Comparison of ENCODE assay signal across 8 mouse cellular contexts in the genomic region with DNA sequence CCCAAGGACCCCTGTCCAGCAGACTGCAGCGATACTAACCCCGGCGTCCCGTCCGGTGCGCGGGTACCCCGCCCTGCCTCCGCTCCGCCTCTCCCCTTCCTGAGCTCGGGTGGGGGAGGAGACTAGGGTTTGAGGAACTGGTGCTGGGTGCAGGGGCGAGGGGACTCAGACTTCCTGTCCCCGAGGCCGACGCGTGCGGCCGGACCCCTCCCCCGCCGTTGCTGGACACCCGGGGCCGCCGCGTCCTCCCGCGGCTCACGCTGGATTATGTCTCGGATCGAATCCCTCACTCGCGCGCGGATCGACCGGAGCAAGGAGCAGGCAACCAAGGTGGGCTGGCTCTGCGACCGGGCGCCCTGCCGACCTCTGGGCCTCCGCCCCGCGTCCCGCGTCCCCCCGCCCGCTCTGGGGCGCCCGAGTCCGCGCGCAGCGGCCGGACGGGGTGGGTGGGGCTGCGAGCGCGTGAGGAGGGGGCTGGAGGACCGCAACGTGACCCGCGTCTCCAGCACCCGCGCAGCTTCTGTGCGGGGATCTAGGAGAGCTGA. TPM values are rescaled to one million over a fixed set of nuclear protein-coding genes. Genes with fewer than 3 reads are reported as not detected.
A peak's percentile ranks its signal among the peaks of the same experiment; 100 is the strongest.
DNase-seq lines count a peak whose midpoint lies in the region; ATAC-seq and TF ChIP-seq lines count a peak whose summit lies in the region.

No protein-coding gene starts in this region.

- WGBS in intestine, embryonic 14.5 days = under 1% methylated on average over 54 of the region's 64 CpGs
- under 1% methylated on average over 60 of the region's 64 CpGs for WGBS in liver, embryonic 16.5 days (ENCODE audit: insufficient replicate concordance)
- WGBS in neural tube, embryonic 13.5 days = 1% methylated on average over 47 of the region's 64 CpGs

- peaks cover 11% of the 10 kb centered on the region; the same call in 1 of the 2 replicates for H3K36me3 ChIP-seq in intestine, embryonic 14.5 days (ENCODE audit: control insufficient read depth, insufficient read depth, low read length)
- H3K36me3 ChIP-seq in liver, embryonic 16.5 days (ENCODE audit: control insufficient read depth, insufficient read depth) = no peaks in the 10 kb centered on the region
- H3K36me3 ChIP-seq in neural tube, embryonic 13.5 days = peaks cover 6% of the 10 kb centered on the region

- POLR2A ChIA-PET in Patski (lab: Charles Lee) = interaction anchor here (1.2 to 6.0 kb wide), 7 partner anchors 10 to 59 kb away, joined by 3 to 64 read pairs (median 19); no protein-coding TSS in a partner anchor

- DNase-seq in 416B (ENCODE audit: low read depth) (peak; percentile 89), Patski (ENCODE audit: low read depth, low spot score) (no peak)
- peak; percentile 67 to 71 for DNase-seq in gastrocnemius, postnatal 36 days
- no peak for DNase-seq in intestine, embryonic 14.5 days (ENCODE audit: low spot score)
- DNase-seq in thymus, postnatal 25 days = peak; percentile 83

- peak overlapping the region; percentile 98 for H3K4me3 ChIP-seq in intestine, embryonic 14.5 days (ENCODE audit: low read depth, low read length)
- peak overlapping the region; percentile 77 for H3K4me3 ChIP-seq in liver, embryonic 16.5 days (ENCODE audit: low read depth, low read length)
- H3K4me3 ChIP-seq in neural tube, embryonic 13.5 days = peak overlapping the region; percentile 89

- peak; percentile 13 for ATAC-seq in Patski
- peak; percentile 55 for ATAC-seq in common myeloid progenitor, adult 5-6 weeks (replicated peaks; ENCODE audit: low read depth, poor library complexity, severe bottlenecking)
- peak; percentile 87 for ATAC-seq in intestine, embryonic 14.5 days (replicated peaks; ENCODE audit: low FRiP score, low TSS enrichment, low read depth)
- peak; percentile 72 for ATAC-seq in liver, embryonic 16.5 days (ENCODE audit: low read depth)
- ATAC-seq in neural tube, embryonic 13.5 days (ENCODE audit: low read depth) = peak; percentile 49

- intact Hi-C loops in gastrocnemius, postnatal 36 days (cut with DNase I) = no loop called here

- peaks cover 21% of the 10 kb centered on the region for H3K4me1 ChIP-seq in intestine, embryonic 14.5 days (replicated peaks; ENCODE audit: control insufficient read depth, insufficient read depth, low read length)
- H3K4me1 ChIP-seq in liver, embryonic 16.5 days (ENCODE audit: control insufficient read depth, low read depth, low read length) = peaks cover 57% of the 10 kb centered on the region
- H3K4me1 ChIP-seq in neural tube, embryonic 13.5 days (replicated peaks) = peaks cover 49% of the 10 kb centered on the region

- H3K9ac ChIP-seq in intestine, embryonic 14.5 days (ENCODE audit: low read length) = peak overlapping the region; percentile 98
- peak overlapping the region; percentile 79 for H3K9ac ChIP-seq in liver, embryonic 16.5 days (ENCODE audit: low read depth, low read length)
- H3K9ac ChIP-seq in neural tube, embryonic 13.5 days = peak overlapping the region; percentile 98

- H3K27me3 ChIP-seq in Patski = no peaks in the 10 kb centered on the region
- no peaks in the 10 kb centered on the region for H3K27me3 ChIP-seq in intestine, embryonic 14.5 days (replicated peaks; ENCODE audit: control insufficient read depth, insufficient read depth, low read length)
- H3K27me3 ChIP-seq in liver, embryonic 16.5 days (ENCODE audit: control insufficient read depth, insufficient read depth, low read depth, low read length) = no peaks in the 10 kb centered on the region
- no peaks in the 10 kb centered on the region for H3K27me3 ChIP-seq in neural tube, embryonic 13.5 days

- CTCF ChIA-PET in Patski (lab: Charles Lee) = interaction anchor here (1.6 to 6.9 kb wide), 5 partner anchors 11 to 18 kb away, joined by 3 to 48 read pairs (median 9); no protein-coding TSS in a partner anchor

- in situ Hi-C loops in Patski (cut with MboI; ENCODE audit: low pct_unique_long_range_greater_than_20kb) = no loop called here

- H3K27ac ChIP-seq in intestine, embryonic 14.5 days (ENCODE audit: low read depth) = peak overlapping the region; percentile 98
- H3K27ac ChIP-seq in liver, embryonic 16.5 days (ENCODE audit: low read length) = peak overlapping the region; percentile 75
- peak overlapping the region; percentile 97 for H3K27ac ChIP-seq in neural tube, embryonic 13.5 days (replicated peaks)

- peak overlapping the region; percentile 97 for H3K4me2 ChIP-seq in intestine, embryonic 14.5 days (ENCODE audit: low read length)
- peak overlapping the region; percentile 97 for H3K4me2 ChIP-seq in liver, embryonic 16.5 days (ENCODE audit: low read depth, low read length)
- peak overlapping the region; percentile 90 for H3K4me2 ChIP-seq in neural tube, embryonic 13.5 days

- no peak for TF ChIP-seq CTCF in Patski (IDR thresholded peaks at IDR 0.05)

- H3K9me3 ChIP-seq in intestine, embryonic 14.5 days (ENCODE audit: control insufficient read depth, low read length) = no peaks in the 10 kb centered on the region
- no peaks in the 10 kb centered on the region for H3K9me3 ChIP-seq in liver, embryonic 16.5 days (replicated peaks; ENCODE audit: control insufficient read depth, low read length)
- no peaks in the 10 kb centered on the region for H3K9me3 ChIP-seq in neural tube, embryonic 13.5 days

RNA-seq across cellular contexts. Expression of a gene that starts 15.3 kb away (rescaled TPM):
- 175 TPM for polyA plus RNA-seq in Patski (2021)
- total RNA-seq in common myeloid progenitor, adult 5-6 weeks (2017) = 92.2 and 93.1 TPM in 2 replicates
- total RNA-seq in gastrocnemius, postnatal 36 days (2021) = 10 to 100 TPM; 18.5 to 29.3 TPM
- 87.0 and 98.4 TPM in 2 replicates for polyA plus RNA-seq in intestine, embryonic 14.5 days (2014; fragmentation: Nextera tagmentation; extraction: Ambion mirVana)
- 16.4 and 20.0 TPM in 2 replicates for polyA plus RNA-seq in liver, embryonic 16.5 days (2015; fragmentation: Nextera tagmentation; extraction: Ambion mirVana)
- polyA plus RNA-seq in neural tube, embryonic 13.5 days (2015; fragmentation: Nextera tagmentation; extraction: Ambion mirVana) = 146 and 157 TPM in 2 replicates

RNA-seq across cellular contexts. Expression of a gene that starts 31.9 kb away (rescaled TPM):
- polyA plus RNA-seq in Patski (2021) = not detected
- total RNA-seq in common myeloid progenitor, adult 5-6 weeks (2017) = not detected in 2 replicates
- not detected for total RNA-seq in gastrocnemius, postnatal 36 days (2021)
- polyA plus RNA-seq in intestine, embryonic 14.5 days (2014; fragmentation: Nextera tagmentation; extraction: Ambion mirVana) = not detected in 2 replicates
- polyA plus RNA-seq in liver, embryonic 16.5 days (2015; fragmentation: Nextera tagmentation; extraction: Ambion mirVana) = not detected in 2 replicates
- not detected in 2 replicates for polyA plus RNA-seq in neural tube, embryonic 13.5 days (2015; fragmentation: Nextera tagmentation; extraction: Ambion mirVana)

RNA-seq across cellular contexts. Expression of a gene that starts 45.4 kb away (rescaled TPM):
- polyA plus RNA-seq in Patski (2021) = 410 TPM
- total RNA-seq in common myeloid progenitor, adult 5-6 weeks (2017) = 144 and 157 TPM in 2 replicates
- 10 to 100 TPM; 46.3 to 51.4 TPM for total RNA-seq in gastrocnemius, postnatal 36 days (2021)
- polyA plus RNA-seq in intestine, embryonic 14.5 days (2014; fragmentation: Nextera tagmentation; extraction: Ambion mirVana) = 290 and 316 TPM in 2 replicates
- 171 and 190 TPM in 2 replicates for polyA plus RNA-seq in liver, embryonic 16.5 days (2015; fragmentation: Nextera tagmentation; extraction: Ambion mirVana)
- 157 and 164 TPM in 2 replicates for polyA plus RNA-seq in neural tube, embryonic 13.5 days (2015; fragmentation: Nextera tagmentation; extraction: Ambion mirVana)

Comparison
In these comparisons a context has a peak if more than half of its experiments do, and no peak if none do; other contexts are left out.
1. DNase-seq: peak in 416B (single experiment), gastrocnemius, postnatal 36 days (2 of 2) and thymus, postnatal 25 days (single experiment); none in Patski (single experiment) and intestine, embryonic 14.5 days (single experiment).
2. ATAC-seq: peak in every context shown above with its lines; median percentile 87 in intestine, embryonic 14.5 days; 72 in liver, embryonic 16.5 days; 55 in common myeloid progenitor, adult 5-6 weeks; 49 in neural tube, embryonic 13.5 days; 13 in Patski.
3. Peak in every context shown above with its lines, with median percentiles within 50 percentile points of each other: H3K27ac ChIP-seq, H3K4me2 ChIP-seq, H3K4me3 ChIP-seq and H3K9ac ChIP-seq.